Comparison of ENCODE assay signal across 21 mouse cellular contexts in the genomic region with DNA sequence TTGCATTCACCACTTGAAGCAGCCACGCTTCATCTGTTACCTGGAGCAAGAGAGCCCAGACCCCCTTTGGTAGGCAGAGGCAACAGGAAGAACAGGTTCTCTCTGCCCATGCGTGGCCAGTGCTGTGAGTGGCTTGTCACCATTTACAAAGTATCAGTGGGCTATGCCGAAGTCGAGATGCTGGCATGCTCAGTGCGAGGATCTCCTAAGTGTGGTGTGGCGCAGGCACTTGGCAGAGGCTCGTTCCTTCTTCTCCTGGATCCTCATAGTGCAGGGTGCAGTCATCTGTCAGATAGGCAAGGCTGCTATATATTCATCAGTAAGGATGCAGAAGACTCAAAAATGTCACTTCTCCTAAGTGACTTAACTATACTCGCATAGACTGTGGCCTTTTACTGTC. TPM values are rescaled to one million over a fixed set of nuclear protein-coding genes. Genes with fewer than 3 reads are reported as not detected.
"Had no signal": no experiment of that assay in that cellular context is flagged by ENCODE, and none has a peak within 500 bp of the region (broad histone marks: within the 10 kb centered on the region; RNA-seq: fewer than 3 reads in every experiment).

No protein-coding gene starts in this region.

- ATAC-seq: intestine, postnatal 0 days; midbrain, embryonic 15.5 days had no signal

- H3K4me1 ChIP-seq: midbrain, embryonic 12.5 days; midbrain, embryonic 15.5 days; neural tube, embryonic 12.5 days; neural tube, embryonic 15.5 days had no signal

- H3K4me3 ChIP-seq: kidney, embryonic 15.5 days; liver, embryonic 13.5 days; midbrain, embryonic 12.5 days; midbrain, embryonic 15.5 days; neural tube, embryonic 12.5 days; neural tube, embryonic 15.5 days had no signal

- H3K27ac ChIP-seq: kidney, embryonic 15.5 days; liver, embryonic 13.5 days; macrophage; midbrain, embryonic 12.5 days; midbrain, embryonic 15.5 days; neural tube, embryonic 12.5 days; neural tube, embryonic 15.5 days; stomach, postnatal 0 days had no signal

- DNase-seq: kidney, adult 2 months; kidney, postnatal 10 days; kidney, postnatal 36 days; liver, embryonic 13.5 days; lung, adult 2 months; lung, postnatal 14 days; retina, postnatal 1 day; right cerebral cortex, postnatal 4 days; thymus, adult 2 months; thymus, postnatal 14 days had no signal

RNA-seq across cellular contexts. Expression of gene Cldn20, which starts 32.9 kb away (rescaled TPM):
- total RNA-seq: layer of hippocampus, postnatal 14 days; liver, adult 2 months had no signal
- polyA plus RNA-seq: intestine, postnatal 0 days; liver, embryonic 13.5 days; lung, embryonic 16.5 days; macrophage; midbrain, embryonic 12.5 days; midbrain, embryonic 15.5 days; neural tube, embryonic 12.5 days; neural tube, embryonic 15.5 days; stomach, postnatal 0 days; thymus, adult 2 months had no signal
